Mouse (Mus musculus) ES-Bruce4 (cell line): Measurements from ENCODE around the gene Dnah8. TPM values are rescaled to one million over a fixed set of nuclear protein-coding genes. Genes with fewer than 3 reads are reported as not detected.

ENCODE experiments used
- H3K27ac ChIP-seq: 2 replicates; pipeline ENCODE4 v1.5.1; 2012; ENCODE audit warnings: low read length, inconsistent platforms; ENCODE audit not compliant: insufficient read depth
- H3K27me3 ChIP-seq: 2 replicates; pipeline ENCODE4 v1.6.1; 2012; ENCODE audit warnings: mild to moderate bottlenecking, low read length, inconsistent platforms; ENCODE audit not compliant: control insufficient read depth, poor library complexity, insufficient read depth, severe bottlenecking
- H3K36me3 ChIP-seq: 2 replicates; pipeline ENCODE4 v1.6.1; 2012; ENCODE audit warnings: inconsistent platforms, mild to moderate bottlenecking, low read length, moderate library complexity; ENCODE audit not compliant: control insufficient read depth, poor library complexity, insufficient read depth, severe bottlenecking
- H3K4me1 ChIP-seq: one replicate; pipeline ENCODE4 v1.8.1; 2011; ENCODE audit warnings: low read length; ENCODE audit not compliant: control insufficient read depth, insufficient read depth
- H3K4me3 ChIP-seq: 2 replicates; pipeline ENCODE4 v1.5.1; 2011; ENCODE audit warnings: low read depth, mild to moderate bottlenecking, low read length
- H3K9ac ChIP-seq: 2 replicates; pipeline ENCODE4 v1.6.1; 2012; ENCODE audit warnings: low read depth, mild to moderate bottlenecking, inconsistent platforms; ENCODE audit not compliant: poor library complexity, severe bottlenecking
- H3K9me3 ChIP-seq: replicated peaks from 2 replicates; pipeline ENCODE4 v1.6.1; 2012; ENCODE audit warnings: mild to moderate bottlenecking, low read length, inconsistent platforms; ENCODE audit not compliant: control insufficient read depth, poor library complexity, insufficient read depth, severe bottlenecking
- CTCF ChIP-seq: IDR thresholded peaks from one replicate; pipeline ENCODE4 v1.8.1; 2011; ENCODE audit warnings: low read depth, low read length
- EP300 ChIP-seq: IDR thresholded peaks from 2 replicates; pipeline ENCODE4 v1.6.1; 2011; ENCODE audit warnings: low read depth, low read length; ENCODE audit not compliant: insufficient read depth
- POLR2A ChIP-seq: IDR thresholded peaks from one replicate; pipeline ENCODE4 v1.8.1; 2011; ENCODE audit warnings: low read length; ENCODE audit not compliant: insufficient read depth
- polyA plus RNA-seq: library from polyadenylated mRNA; stranded (reverse); fragments of >200 nt; gene quantifications from 2 replicates; pipeline ENCODE4 v1.2.4, GENCODE M21; 2011; ENCODE audit warnings: low read depth; ENCODE audit not compliant: missing spikeins, insufficient read depth, insufficient read length

Dnah8 gene
- polyA plus RNA-seq, 1 experiment, result 25.8 TPM

GRCm38 (mm10) chr17:30907577-30907976, 283.4 kb downstream of the Dnah8 start:
- Histone ChIP-seq H3K27me3 (no peaks in the 10 kb centered on the region), H3K4me1 (no peaks in the 10 kb centered on the region), H3K4me3 (no peak overlapping the region), H3K9me3 (no peaks in the 10 kb centered on the region), H3K9ac (no peak overlapping the region), H3K27ac (no peak overlapping the region), H3K36me3 (no peaks in the 10 kb centered on the region)
- TF ChIP-seq POLR2A (no peak), EP300 (no peak), CTCF (no peak)

- Histone ChIP-seq H3K4me1 (no peaks in the 10 kb centered on the region), H3K27ac (no peak overlapping the region), H3K9ac (no peak overlapping the region), H3K4me3 (no peak overlapping the region), H3K27me3 (no peaks in the 10 kb centered on the region), H3K36me3 (no peaks in the 10 kb centered on the region), H3K9me3 (no peaks in the 10 kb centered on the region)
- TF ChIP-seq EP300 (no peak), POLR2A (no peak), CTCF (no peak)
Observed at GRCm38 (mm10) chr17:30910866-30911731, 286.9 kb downstream of the Dnah8 start.

DNA sequence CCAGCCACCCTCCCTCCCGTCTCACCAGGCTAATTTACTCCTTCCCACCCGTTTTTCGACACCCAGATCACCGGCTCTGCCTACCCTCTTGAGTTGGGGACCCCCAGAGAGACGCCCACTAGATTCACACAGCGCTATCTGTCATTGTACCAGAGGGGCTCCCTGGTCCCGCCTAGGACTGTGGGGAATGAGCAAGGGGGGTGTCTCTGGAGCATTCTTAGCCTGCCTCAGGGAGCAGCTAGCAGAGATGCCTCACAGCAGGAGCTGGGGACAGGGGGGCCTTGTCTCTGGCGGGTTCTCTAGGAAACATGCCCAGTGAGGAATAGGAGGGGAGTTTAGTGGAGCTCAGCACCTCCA, 287.6 kb downstream of the Dnah8 start:
- Histone ChIP-seq H3K27me3 (no peaks in the 10 kb centered on the region), H3K4me3 (no peak overlapping the region), H3K9me3 (no peaks in the 10 kb centered on the region), H3K4me1 (no peaks in the 10 kb centered on the region), H3K9ac (no peak overlapping the region), H3K36me3 (no peaks in the 10 kb centered on the region), H3K27ac (no peak overlapping the region)
- TF ChIP-seq POLR2A, result no peak

DNA sequence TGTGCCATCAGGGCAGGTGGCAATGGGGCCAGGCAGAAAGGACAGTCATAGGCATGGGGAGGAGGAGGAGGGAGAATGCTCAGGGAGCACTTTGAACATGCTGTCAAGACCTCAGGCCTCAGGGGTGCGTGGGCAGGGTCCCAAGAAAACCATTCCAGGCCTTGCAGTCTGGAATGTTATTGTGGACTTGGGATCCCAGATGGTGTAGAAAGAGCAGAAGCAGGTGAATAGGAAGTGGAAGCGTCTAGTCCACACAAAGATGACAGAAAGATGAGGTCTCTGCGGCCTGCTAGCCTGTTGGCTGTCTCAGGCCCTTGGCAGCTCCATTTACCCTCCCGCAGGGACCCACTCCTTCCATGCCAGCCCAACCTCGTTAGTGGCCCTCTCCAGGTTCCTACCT, 288.4 kb downstream of the Dnah8 start:
- H3K9ac ChIP-seq, result no peak overlapping the region
- no peaks in the 10 kb centered on the region for H3K27me3 ChIP-seq
- no peaks in the 10 kb centered on the region for H3K36me3 ChIP-seq
- no peak overlapping the region for H3K27ac ChIP-seq
- H3K4me1 ChIP-seq, result no peaks in the 10 kb centered on the region
- TF ChIP-seq CTCF (no peak), EP300 (no peak), POLR2A (no peak)
- H3K4me3 ChIP-seq, result no peak overlapping the region
- no peaks in the 10 kb centered on the region for H3K9me3 ChIP-seq

DNA sequence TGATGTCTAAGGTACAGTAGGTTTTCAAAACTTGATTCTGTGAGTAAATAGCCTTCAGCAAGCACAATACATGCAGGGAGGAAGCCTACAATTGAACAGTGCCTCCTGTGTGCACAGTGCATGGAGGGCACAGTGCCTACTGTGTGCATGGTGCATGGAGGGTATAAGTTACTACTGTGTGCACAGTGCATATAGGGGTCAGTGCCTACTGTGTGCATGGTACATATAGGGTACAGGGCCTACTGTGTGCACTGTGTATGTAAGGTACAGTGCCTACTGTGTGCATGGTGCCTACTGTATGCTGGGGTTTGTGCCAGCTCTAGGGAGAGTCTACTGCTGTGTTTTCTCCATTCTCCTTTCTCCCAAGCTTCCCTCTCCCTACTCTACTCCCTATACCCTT, 290.1 kb downstream of the Dnah8 start:
- Histone ChIP-seq H3K27me3 (no peaks in the 10 kb centered on the region), H3K9me3 (no peaks in the 10 kb centered on the region), H3K4me1 (no peaks in the 10 kb centered on the region), H3K27ac (no peak overlapping the region), H3K36me3 (no peaks in the 10 kb centered on the region), H3K9ac (no peak overlapping the region), H3K4me3 (no peak overlapping the region)
- TF ChIP-seq CTCF (no peak), EP300 (no peak), POLR2A (no peak)

GRCm38 (mm10) chr17:30923566-30923965, 299.4 kb downstream of the Dnah8 start:
- H3K27me3 ChIP-seq, result no peaks in the 10 kb centered on the region
- H3K27ac ChIP-seq, result no peak overlapping the region
- H3K36me3 ChIP-seq, result no peaks in the 10 kb centered on the region
- no peak for TF ChIP-seq CTCF
- TF ChIP-seq EP300, result no peak
- TF ChIP-seq POLR2A, result no peak
- no peaks in the 10 kb centered on the region for H3K9me3 ChIP-seq
- no peak overlapping the region for H3K9ac ChIP-seq
- H3K4me1 ChIP-seq, result no peaks in the 10 kb centered on the region
- no peak overlapping the region for H3K4me3 ChIP-seq

Other genes with a start within 250 kb of the Dnah8 start
- 19.2 and 21.6 TPM in 2 replicates for gene Btbd9, start 47.9 kb upstream of the Dnah8 start, polyA plus RNA-seq
- gene Glo1, start 2.5 kb downstream of the Dnah8 start, polyA plus RNA-seq, result 175 and 190 TPM in 2 replicates